Mouse (Mus musculus): Measurements from ENCODE around the gene Pih1d1. TPM values are rescaled to one million over a fixed set of nuclear protein-coding genes. Genes with fewer than 3 reads are reported as not detected.
A peak's percentile ranks its signal among the peaks of the same experiment; 100 is the strongest.

Gene Pih1d1
- polyA plus RNA-seq, 1 experiment from 2014 or later = 108 TPM

DNA sequence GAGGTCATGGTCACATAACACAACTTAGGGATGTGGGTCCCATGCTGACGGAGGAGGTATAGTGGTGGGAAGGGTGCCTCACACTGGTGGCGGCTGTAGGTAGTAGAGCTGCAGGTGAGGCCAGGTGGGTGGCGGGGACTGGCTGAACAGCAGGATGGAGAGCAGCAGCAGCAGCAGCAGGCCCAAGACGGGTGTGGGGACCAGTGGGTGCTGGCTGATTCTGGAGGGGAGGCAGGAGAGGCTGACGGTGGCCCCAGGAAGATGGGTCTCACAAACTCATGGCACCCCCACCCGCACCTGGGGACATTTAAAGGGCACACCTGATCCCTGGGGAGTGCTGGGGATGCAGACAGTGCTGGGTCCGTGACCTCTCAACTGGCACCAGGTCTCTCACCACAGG lies 29.6 kb downstream of the Pih1d1 start:
- Histone ChIP-seq H3K4me3 (ENCODE audit: low read depth, low read length) (no peak overlapping the region), H3K36me3 (ENCODE audit: control insufficient read depth, insufficient read depth, low read length) (no peaks in the 10 kb centered on the region), H3K9ac (ENCODE audit: low read length) (no peak overlapping the region), H3K4me1 (ENCODE audit: control insufficient read depth, insufficient read depth, low read length) (peaks cover 8% of the 10 kb centered on the region; the same call in 1 of the 2 replicates), H3K27ac (ENCODE audit: low read depth, low read length) (no peak overlapping the region), H3K4me2 (ENCODE audit: low read depth) (no peak overlapping the region), H3K27me3 (ENCODE audit: control insufficient read depth, insufficient read depth, low read length) (peaks cover 69% of the 10 kb centered on the region), H3K9me3 (ENCODE audit: control insufficient read depth, low read length) (no peaks in the 10 kb centered on the region)
- ATAC-seq (ENCODE audit: insufficient read depth, low FRiP score, low TSS enrichment) = no peak
- DNase-seq (ENCODE audit: low spot score) = no peak
- WGBS = 71% methylated on average over 7 of the region's 7 CpGs

DNA sequence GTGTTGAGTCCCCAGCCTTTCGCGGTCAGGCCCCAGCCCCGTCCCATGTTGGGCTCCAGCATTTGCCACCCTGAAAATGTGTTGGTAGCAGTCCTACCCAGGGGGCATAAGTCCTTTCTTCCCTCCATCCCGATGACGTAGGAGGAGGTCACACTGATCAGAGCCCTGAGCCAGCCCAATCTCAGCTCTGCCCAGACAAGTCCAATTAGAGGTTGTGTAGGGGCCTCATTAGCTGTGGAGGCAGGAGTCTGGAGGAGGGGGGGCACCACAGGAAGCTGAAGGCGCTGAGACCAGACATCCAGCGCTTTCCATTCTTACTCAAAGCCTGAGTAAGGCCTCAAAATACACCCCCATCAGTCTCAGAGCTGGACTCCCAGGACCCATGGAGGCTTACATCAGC lies 31.8 kb downstream of the Pih1d1 start:
- Histone ChIP-seq H3K9me3 (ENCODE audit: control insufficient read depth, low read length) (no peaks in the 10 kb centered on the region), H3K9ac (ENCODE audit: low read length) (no peak overlapping the region), H3K36me3 (ENCODE audit: control insufficient read depth, insufficient read depth, low read length) (no peaks in the 10 kb centered on the region), H3K4me2 (ENCODE audit: low read depth) (no peak overlapping the region), H3K27ac (ENCODE audit: low read depth, low read length) (no peak overlapping the region), H3K27me3 (ENCODE audit: control insufficient read depth, insufficient read depth, low read length) (peaks cover 53% of the 10 kb centered on the region), H3K4me3 (ENCODE audit: low read depth, low read length) (no peak overlapping the region), H3K4me1 (ENCODE audit: control insufficient read depth, insufficient read depth, low read length) (peaks cover 8% of the 10 kb centered on the region; the same call in 1 of the 2 replicates)
- no peak for DNase-seq (ENCODE audit: low spot score)
- no peak for ATAC-seq (ENCODE audit: insufficient read depth, low FRiP score, low TSS enrichment)
- WGBS = 67% methylated on average over 7 of the region's 7 CpGs

DNA sequence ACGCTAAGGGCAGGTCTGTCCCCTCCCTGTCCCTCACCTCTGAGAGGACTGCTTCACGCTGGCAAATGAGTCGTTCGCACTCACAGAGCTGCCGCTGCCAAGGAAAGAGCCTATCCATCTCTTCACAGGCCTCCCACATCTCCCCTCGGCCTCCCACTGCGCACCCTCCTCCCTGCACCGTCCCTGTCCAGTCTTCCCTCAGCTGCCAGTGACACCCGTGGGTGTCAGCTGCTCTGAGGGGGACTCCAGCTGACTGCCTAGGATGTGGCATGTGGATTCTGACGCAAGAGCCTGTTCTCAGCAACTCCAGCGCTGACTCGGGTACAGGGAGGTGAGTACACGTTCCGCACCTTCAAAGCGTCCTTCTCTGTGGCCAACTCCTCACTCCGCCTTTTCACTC lies 35.5 kb downstream of the Pih1d1 start:
- H3K4me2 ChIP-seq (ENCODE audit: low read depth) = no peak overlapping the region
- H3K27me3 ChIP-seq (ENCODE audit: control insufficient read depth, insufficient read depth, low read length) = peaks cover 16% of the 10 kb centered on the region
- H3K36me3 ChIP-seq (ENCODE audit: control insufficient read depth, insufficient read depth, low read length) = no peaks in the 10 kb centered on the region
- 53% methylated on average over 16 of the region's 16 CpGs for WGBS
- H3K9ac ChIP-seq (ENCODE audit: low read length) = no peak overlapping the region
- 0 out of 2 replicates have a peak, but pooled peaks cover 2% of the 10 kb centered on the region for H3K4me1 ChIP-seq (ENCODE audit: control insufficient read depth, insufficient read depth, low read length)
- H3K4me3 ChIP-seq (ENCODE audit: low read depth, low read length) = no peak overlapping the region
- H3K9me3 ChIP-seq (ENCODE audit: control insufficient read depth, low read length) = no peaks in the 10 kb centered on the region
- no peak overlapping the region for H3K27ac ChIP-seq (ENCODE audit: low read depth, low read length)
- ATAC-seq (ENCODE audit: insufficient read depth, low FRiP score, low TSS enrichment) (no peak), DNase-seq (ENCODE audit: low spot score) (no peak)

DNA sequence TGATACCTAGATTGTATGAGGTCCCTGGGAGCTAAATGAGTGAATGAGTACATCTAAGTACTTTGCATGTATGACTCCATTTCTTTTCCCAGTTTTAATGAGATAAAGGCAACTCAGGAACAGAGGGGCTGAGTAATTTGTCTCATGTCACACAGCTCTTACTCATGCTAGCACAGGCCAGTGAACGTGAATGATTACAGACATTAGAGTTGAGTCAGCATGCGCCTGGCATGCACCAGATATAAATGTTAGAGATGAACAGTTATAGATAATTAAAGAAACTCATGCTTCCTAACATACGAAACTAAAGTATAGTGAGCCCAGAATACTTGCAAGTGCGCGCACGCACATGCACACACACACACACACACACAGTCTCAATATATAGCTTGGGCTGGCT lies 36.1 kb downstream of the Pih1d1 start:
- Histone ChIP-seq H3K27ac (ENCODE audit: low read depth, low read length) (no peak overlapping the region), H3K9ac (ENCODE audit: low read length) (no peak overlapping the region), H3K4me1 (ENCODE audit: control insufficient read depth, insufficient read depth, low read length) (0 out of 2 replicates have a peak, but pooled peaks cover 2% of the 10 kb centered on the region), H3K4me2 (ENCODE audit: low read depth) (no peak overlapping the region), H3K4me3 (ENCODE audit: low read depth, low read length) (no peak overlapping the region), H3K36me3 (ENCODE audit: control insufficient read depth, insufficient read depth, low read length) (no peaks in the 10 kb centered on the region), H3K9me3 (ENCODE audit: control insufficient read depth, low read length) (no peaks in the 10 kb centered on the region), H3K27me3 (ENCODE audit: control insufficient read depth, insufficient read depth, low read length) (peaks cover 11% of the 10 kb centered on the region; the same call in 1 of the 2 replicates)
- 93% methylated on average over 6 of the region's 6 CpGs for WGBS
- ATAC-seq (ENCODE audit: insufficient read depth, low FRiP score, low TSS enrichment) (no peak), DNase-seq (ENCODE audit: low spot score) (no peak)

DNA sequence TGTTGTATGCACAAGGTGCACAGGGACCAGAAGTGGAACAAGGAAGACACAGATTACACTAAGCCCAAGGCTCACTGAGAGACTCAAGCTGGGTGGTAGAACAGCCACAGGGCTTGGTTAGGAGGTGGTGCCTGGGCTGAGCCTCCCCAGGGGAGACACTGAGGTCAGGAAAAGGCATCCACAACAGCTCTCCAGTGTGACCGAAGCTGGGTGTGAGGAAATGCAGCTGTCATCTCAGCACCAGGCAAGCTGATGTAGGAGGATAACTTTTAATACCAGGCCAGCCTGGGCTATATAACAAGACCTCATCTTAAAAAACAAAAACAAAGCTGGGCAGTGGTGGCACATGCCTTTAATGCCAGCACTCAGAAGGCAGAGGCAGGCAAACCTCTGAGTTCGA lies 37.1 kb downstream of the Pih1d1 start:
- Histone ChIP-seq H3K27me3 (ENCODE audit: control insufficient read depth, insufficient read depth, low read length) (peaks cover 7% of the 10 kb centered on the region; the same call in 1 of the 2 replicates), H3K27ac (ENCODE audit: low read depth, low read length) (no peak overlapping the region), H3K4me1 (ENCODE audit: control insufficient read depth, insufficient read depth, low read length) (0 out of 2 replicates have a peak, but pooled peaks cover 2% of the 10 kb centered on the region), H3K4me3 (ENCODE audit: low read depth, low read length) (no peak overlapping the region), H3K4me2 (ENCODE audit: low read depth) (no peak overlapping the region), H3K36me3 (ENCODE audit: control insufficient read depth, insufficient read depth, low read length) (no peaks in the 10 kb centered on the region), H3K9ac (ENCODE audit: low read length) (no peak overlapping the region), H3K9me3 (ENCODE audit: control insufficient read depth, low read length) (no peaks in the 10 kb centered on the region)
- no peak for ATAC-seq (ENCODE audit: insufficient read depth, low FRiP score, low TSS enrichment)
- WGBS = 73% methylated on average over 2 of the region's 2 CpGs
- no peak for DNase-seq (ENCODE audit: low spot score)

DNA sequence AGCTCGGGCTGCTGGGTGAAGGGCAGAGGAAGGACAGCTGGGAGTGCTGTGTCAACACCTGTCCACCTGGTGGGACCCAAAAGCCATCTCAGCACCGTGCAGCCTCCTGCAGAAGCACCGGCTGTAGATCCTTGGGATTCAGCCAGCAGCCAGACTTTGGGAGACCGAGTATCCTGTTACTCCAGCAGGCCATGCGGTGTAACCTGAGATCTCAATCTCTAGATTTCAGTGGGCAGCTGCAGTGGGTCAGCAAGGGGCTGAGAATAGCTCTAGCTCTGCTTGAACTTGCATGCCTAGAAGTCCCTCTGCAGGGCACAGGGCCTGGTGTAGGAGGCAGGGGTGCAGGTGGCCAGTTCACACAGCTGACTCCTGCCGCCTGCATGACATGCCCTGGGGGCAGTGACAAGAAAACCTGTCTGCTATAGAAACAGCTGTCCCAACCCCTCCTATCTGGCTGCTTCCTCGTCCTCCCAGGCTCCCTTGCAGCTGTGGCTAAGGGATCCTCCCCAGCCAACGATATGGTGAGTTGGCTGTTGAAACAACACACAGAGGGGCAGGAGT lies 37.8 kb downstream of the Pih1d1 start:
- no peak overlapping the region for H3K4me2 ChIP-seq (ENCODE audit: low read depth)
- no peak overlapping the region for H3K4me3 ChIP-seq (ENCODE audit: low read depth, low read length)
- 19% methylated on average over 8 of the region's 8 CpGs for WGBS
- peaks cover 7% of the 10 kb centered on the region; the same call in 1 of the 2 replicates for H3K27me3 ChIP-seq (ENCODE audit: control insufficient read depth, insufficient read depth, low read length)
- H3K4me1 ChIP-seq (ENCODE audit: control insufficient read depth, insufficient read depth, low read length) = 0 out of 2 replicates have a peak, but pooled peaks cover 2% of the 10 kb centered on the region
- H3K36me3 ChIP-seq (ENCODE audit: control insufficient read depth, insufficient read depth, low read length) = no peaks in the 10 kb centered on the region
- peak; percentile 34 for DNase-seq (ENCODE audit: low spot score)
- no peak overlapping the region for H3K27ac ChIP-seq (ENCODE audit: low read depth, low read length)
- ATAC-seq (ENCODE audit: insufficient read depth, low FRiP score, low TSS enrichment) = no peak
- H3K9ac ChIP-seq (ENCODE audit: low read length) = no peak overlapping the region
- no peaks in the 10 kb centered on the region for H3K9me3 ChIP-seq (ENCODE audit: control insufficient read depth, low read length)

DNA sequence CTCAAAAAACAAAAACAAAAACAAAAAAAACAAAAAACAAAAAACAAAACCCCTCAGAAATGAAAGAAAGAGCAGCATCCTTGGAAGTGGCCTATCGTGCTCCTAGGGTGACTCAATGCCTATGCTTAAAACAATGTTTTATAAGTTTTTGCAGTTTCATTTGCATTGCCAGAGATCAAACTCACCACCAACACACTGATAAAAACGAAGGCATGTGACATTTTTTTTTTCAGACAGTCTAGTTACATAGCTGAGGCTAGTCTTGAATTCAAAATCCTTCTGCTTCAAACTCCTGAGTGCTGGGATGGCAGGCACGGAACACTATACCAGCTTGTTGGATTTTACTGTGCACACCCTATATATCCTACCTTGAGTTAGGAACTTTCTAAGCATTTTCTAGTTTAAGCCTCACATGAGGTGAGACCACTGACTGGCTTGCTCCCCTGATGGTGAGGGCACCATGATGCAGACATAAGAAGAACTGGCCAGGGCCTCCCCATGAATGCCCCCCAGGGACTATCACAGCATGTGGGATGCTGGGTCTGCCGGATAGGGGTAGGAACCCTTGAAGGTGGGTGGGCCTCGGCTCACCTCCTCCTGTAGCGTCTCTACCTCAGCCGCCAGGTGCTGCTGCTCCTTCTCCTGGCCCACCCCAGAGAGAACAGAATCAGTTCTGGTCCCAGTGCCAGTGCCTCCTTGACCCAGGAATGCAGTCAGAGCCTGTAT lies 38.6 kb downstream of the Pih1d1 start:
- H3K36me3 ChIP-seq (ENCODE audit: control insufficient read depth, insufficient read depth, low read length) = no peaks in the 10 kb centered on the region
- peaks cover 7% of the 10 kb centered on the region; the same call in 1 of the 2 replicates for H3K27me3 ChIP-seq (ENCODE audit: control insufficient read depth, insufficient read depth, low read length)
- no peak for ATAC-seq (ENCODE audit: insufficient read depth, low FRiP score, low TSS enrichment)
- no peak overlapping the region for H3K4me3 ChIP-seq (ENCODE audit: low read depth, low read length)
- no peak overlapping the region for H3K9ac ChIP-seq (ENCODE audit: low read length)
- H3K9me3 ChIP-seq (ENCODE audit: control insufficient read depth, low read length) = no peaks in the 10 kb centered on the region
- no peak for DNase-seq (ENCODE audit: low spot score)
- H3K27ac ChIP-seq (ENCODE audit: low read depth, low read length) = no peak overlapping the region
- 0 out of 2 replicates have a peak, but pooled peaks cover 2% of the 10 kb centered on the region for H3K4me1 ChIP-seq (ENCODE audit: control insufficient read depth, insufficient read depth, low read length)
- WGBS = 85% methylated on average over 7 of the region's 7 CpGs
- H3K4me2 ChIP-seq (ENCODE audit: low read depth) = no peak overlapping the region

DNA sequence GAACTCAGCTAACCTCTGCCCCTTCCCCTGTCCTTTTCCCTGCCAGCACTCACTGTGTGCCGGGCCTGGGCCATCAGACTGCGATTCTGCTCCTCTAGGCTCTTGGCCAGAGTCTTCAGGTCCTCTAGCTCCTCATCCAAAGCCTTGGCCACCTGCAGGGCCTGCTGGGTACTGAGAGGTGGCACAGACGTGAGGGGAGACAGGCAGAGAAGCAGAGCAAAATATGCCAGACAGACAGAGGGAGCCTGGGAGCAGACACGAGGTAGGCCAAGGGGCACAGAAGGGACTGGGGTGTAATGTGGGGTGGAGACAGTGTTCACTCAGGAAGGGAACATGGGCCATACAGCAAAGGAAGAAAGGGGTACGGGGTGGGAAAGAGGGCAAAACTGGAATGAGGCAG lies 39.3 kb downstream of the Pih1d1 start:
- H3K27me3 ChIP-seq (ENCODE audit: control insufficient read depth, insufficient read depth, low read length) = peaks cover 7% of the 10 kb centered on the region; the same call in 1 of the 2 replicates
- no peaks in the 10 kb centered on the region for H3K9me3 ChIP-seq (ENCODE audit: control insufficient read depth, low read length)
- no peak overlapping the region for H3K4me2 ChIP-seq (ENCODE audit: low read depth)
- no peak for DNase-seq (ENCODE audit: low spot score)
- H3K4me1 ChIP-seq (ENCODE audit: control insufficient read depth, insufficient read depth, low read length) = 0 out of 2 replicates have a peak, but pooled peaks cover 2% of the 10 kb centered on the region
- no peak overlapping the region for H3K4me3 ChIP-seq (ENCODE audit: low read depth, low read length)
- H3K27ac ChIP-seq (ENCODE audit: low read depth, low read length) = no peak overlapping the region
- no peak for ATAC-seq (ENCODE audit: insufficient read depth, low FRiP score, low TSS enrichment)
- 72% methylated on average over 5 of the region's 5 CpGs for WGBS
- H3K36me3 ChIP-seq (ENCODE audit: control insufficient read depth, insufficient read depth, low read length) = no peaks in the 10 kb centered on the region
- H3K9ac ChIP-seq (ENCODE audit: low read length) = 0 out of 2 replicates have a peak overlapping the region, but pooled peaks have one; percentile 10

Data from neural tube, embryonic 11.5 days (tissue).